8 mouse cellular contexts compared by ENCODE assay signal in the genomic region with DNA sequence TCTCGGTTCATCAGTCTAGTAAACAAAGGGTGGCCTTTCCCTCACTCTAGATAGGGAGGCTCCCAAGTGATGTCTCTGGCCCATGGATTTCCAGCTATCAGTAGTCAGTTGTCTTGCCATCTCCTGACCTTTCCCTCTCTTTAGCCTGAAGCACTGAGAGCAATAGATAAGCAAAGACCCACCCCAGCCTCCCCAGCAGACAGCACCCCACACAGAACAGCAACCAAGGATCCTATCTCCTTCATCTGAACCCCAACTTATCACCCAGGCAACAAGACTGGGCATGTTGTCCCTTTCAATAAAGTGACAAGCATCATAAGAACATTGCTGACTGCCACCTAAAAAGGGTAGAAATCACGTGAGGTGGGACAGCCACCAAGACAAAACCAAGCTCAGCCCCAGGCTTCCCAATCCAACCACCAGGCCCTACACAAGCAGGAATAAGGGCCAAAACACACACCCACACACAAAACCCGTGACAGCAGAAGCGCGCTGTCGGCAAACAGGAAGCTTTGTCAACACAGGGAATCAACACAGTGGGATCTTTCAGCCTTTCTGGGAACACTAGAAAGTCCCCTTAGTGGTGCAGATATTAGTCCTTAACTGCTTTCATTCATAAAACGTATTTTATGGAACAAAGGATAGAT. TPM values are rescaled to one million over a fixed set of nuclear protein-coding genes. Genes with fewer than 3 reads are reported as not detected.
DNase-seq lines count a peak whose midpoint lies in the region; ATAC-seq and TF ChIP-seq lines count a peak whose summit lies in the region.

No protein-coding gene starts in this region.

- peak overlapping the region; percentile 97 for H3K4me2 ChIP-seq in heart, postnatal 0 days (ENCODE audit: low read depth, low read length)
- peak overlapping the region; percentile 67 for H3K4me2 ChIP-seq in midbrain, embryonic 12.5 days (replicated peaks)

- peak overlapping the region; percentile 79 for H3K27ac ChIP-seq in heart, postnatal 0 days (ENCODE audit: low read depth)
- peak overlapping the region; percentile 71; the same call in 1 of the 2 replicates for H3K27ac ChIP-seq in midbrain, embryonic 12.5 days (replicated peaks)

- H3K9me3 ChIP-seq in heart, postnatal 0 days (replicated peaks; ENCODE audit: control insufficient read depth, low read length): no peaks in the 10 kb centered on the region
- H3K9me3 ChIP-seq in midbrain, embryonic 12.5 days: no peaks in the 10 kb centered on the region

- intact Hi-C loops in left cerebral cortex, postnatal 25 days (cut with DNase I): no loop called here

- H3K4me1 ChIP-seq in heart, postnatal 0 days (ENCODE audit: control insufficient read depth, insufficient read depth): peaks cover 56% of the 10 kb centered on the region
- peaks cover 61% of the 10 kb centered on the region for H3K4me1 ChIP-seq in midbrain, embryonic 12.5 days

- no peaks in the 10 kb centered on the region for H3K36me3 ChIP-seq in heart, postnatal 0 days (replicated peaks; ENCODE audit: control insufficient read depth, insufficient read depth, low read length)
- H3K36me3 ChIP-seq in midbrain, embryonic 12.5 days: no peaks in the 10 kb centered on the region

- DNase-seq in lung, adult 18-20 months: peak; percentile 58 to 64
- DNase-seq in lung, postnatal 4 days: no peak
- peak; percentile 39 to 41 for DNase-seq in cerebellum, postnatal 14 days
- DNase-seq in heart, postnatal 0 days (ENCODE audit: low spot score): peak; percentile 25
- peak; percentile 31 to 53 for DNase-seq in left cerebral cortex, postnatal 25 days (ENCODE audit: low spot score in 2 of 2)
- no peak for DNase-seq in yolk sac, embryonic 10.5 days (ENCODE audit: low spot score)
- DNase-seq in embryo, embryonic 9.5 days (ENCODE audit: extremely low spot score): no peak

- peak overlapping the region; percentile 90 for H3K4me3 ChIP-seq in heart, postnatal 0 days (ENCODE audit: low read depth, low read length)
- peak overlapping the region; percentile 60 for H3K4me3 ChIP-seq in midbrain, embryonic 12.5 days

- no peak for TF ChIP-seq EP300 in heart, postnatal 0 days (IDR thresholded peaks at IDR 0.05; ENCODE audit: low read depth)

- no peaks in the 10 kb centered on the region for H3K27me3 ChIP-seq in heart, postnatal 0 days (ENCODE audit: control insufficient read depth, insufficient read depth, low read length)
- 0 out of 2 replicates have a peak, but pooled peaks cover 7% of the 10 kb centered on the region for H3K27me3 ChIP-seq in midbrain, embryonic 12.5 days

- no peak for ATAC-seq in heart, postnatal 0 days (ENCODE audit: insufficient read depth, low read depth)
- ATAC-seq in midbrain, embryonic 12.5 days (ENCODE audit: low FRiP score, low read depth): no peak

- peak overlapping the region; percentile 76 for H3K9ac ChIP-seq in heart, postnatal 0 days (replicated peaks; ENCODE audit: low read depth, low read length)
- H3K9ac ChIP-seq in midbrain, embryonic 12.5 days (replicated peaks): peak overlapping the region; percentile 70

- TF ChIP-seq CTCF in heart, postnatal 0 days (IDR thresholded peaks at IDR 0.05; ENCODE audit: low read depth): no peak

- WGBS in heart, postnatal 0 days: 15% methylated on average over 7 of the region's 7 CpGs
- WGBS in midbrain, embryonic 12.5 days: 19% methylated on average over 7 of the region's 7 CpGs

RNA-seq across cellular contexts. Expression of gene Lpin1, which starts 22.2 kb away (rescaled TPM):
- 16.9 and 24.8 TPM in 2 replicates for total RNA-seq in heart, postnatal 0 days (2014; rRNA removed; ENCODE audit: low replicate concordance)
- polyA plus RNA-seq in heart, postnatal 0 days (2015; fragmentation: Nextera tagmentation; extraction: Ambion mirVana): 10.6 and 11.1 TPM in 2 replicates
- 10 to 100 TPM; 18.1 to 18.3 TPM for total RNA-seq in left cerebral cortex, postnatal 25 days (2021)
- 16.8 and 17.8 TPM in 2 replicates for polyA plus RNA-seq in midbrain, embryonic 12.5 days (2016; fragmentation: Nextera tagmentation; extraction: Ambion mirVana)

Comparison
In these comparisons a context has a peak if more than half of its experiments do, and no peak if none do; other contexts are left out.
1. DNase-seq: peak in lung, adult 18-20 months (2 of 2), cerebellum, postnatal 14 days (2 of 2), heart, postnatal 0 days (single experiment) and left cerebral cortex, postnatal 25 days (2 of 2); none in lung, postnatal 4 days (0 of 2), yolk sac, embryonic 10.5 days (single experiment) and embryo, embryonic 9.5 days (single experiment).